Comparison of ENCODE assay signal across 8 mouse cellular contexts in the genomic region with DNA sequence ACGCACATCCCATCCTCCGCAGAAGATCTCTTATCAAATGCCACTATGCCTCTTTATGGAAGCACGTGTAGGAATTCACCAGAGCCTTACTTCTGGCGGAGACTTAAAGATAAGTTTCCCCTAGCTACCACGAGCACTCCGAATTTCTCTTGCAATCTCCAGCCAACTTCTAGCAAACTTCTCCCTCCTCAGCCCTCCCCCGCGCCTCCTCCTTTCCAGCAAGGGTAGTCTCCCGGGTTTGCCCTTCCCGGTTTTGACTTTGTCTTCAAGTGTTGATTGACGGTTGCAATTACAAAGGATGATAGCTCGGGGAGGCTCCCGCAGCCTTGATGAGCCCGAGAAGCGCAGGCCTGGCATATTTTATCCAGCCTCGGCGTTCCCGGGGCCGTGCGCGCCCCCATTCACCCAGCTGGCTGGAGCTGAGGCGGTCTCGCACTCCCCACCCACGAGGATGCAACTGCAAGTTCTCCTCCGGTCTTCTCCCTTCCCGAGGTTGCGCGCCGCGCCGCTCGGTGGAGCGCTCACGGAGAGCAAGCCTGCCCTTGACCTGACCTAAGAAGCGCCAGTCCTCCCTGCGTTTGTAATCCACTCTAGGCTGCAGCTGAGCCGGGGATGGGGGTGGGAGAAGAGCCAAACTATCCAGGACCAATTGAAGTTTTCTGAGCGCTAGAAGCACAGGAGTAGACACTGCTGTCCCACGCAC. TPM values are rescaled to one million over a fixed set of nuclear protein-coding genes. Genes with fewer than 3 reads are reported as not detected.
DNase-seq lines count a peak whose midpoint lies in the region; ATAC-seq lines count a peak whose summit lies in the region.

No protein-coding gene starts in this region.

- H3K4me3 ChIP-seq in megakaryocyte, embryonic 14.5 days (replicated peaks), result peak overlapping the region; percentile 75
- peak overlapping the region; percentile 34 for H3K4me3 ChIP-seq in embryonic facial prominence, embryonic 12.5 days
- H3K4me3 ChIP-seq in hindbrain, embryonic 14.5 days (replicated peaks; ENCODE audit: low read length), result peak overlapping the region; percentile 22
- H3K4me3 ChIP-seq in midbrain, embryonic 10.5 days, result peak overlapping the region; percentile 57

- DNase-seq in hindbrain, embryonic 14.5 days (ENCODE audit: low spot score), result no peak
- peak; percentile 73 for DNase-seq in midbrain, embryonic 10.5 days (ENCODE audit: low spot score)
- no peak for DNase-seq in cerebellum, postnatal 36 days
- DNase-seq in right cerebral cortex, postnatal 36 days (ENCODE audit: low spot score in 2 of 2), result no peak

- H3K9me3 ChIP-seq in megakaryocyte, embryonic 14.5 days, result peaks cover 9% of the 10 kb centered on the region; the same call in 1 of the 2 replicates
- H3K9me3 ChIP-seq in embryonic facial prominence, embryonic 12.5 days, result no peaks in the 10 kb centered on the region
- no peaks in the 10 kb centered on the region for H3K9me3 ChIP-seq in hindbrain, embryonic 14.5 days (ENCODE audit: control insufficient read depth, low read length)
- H3K9me3 ChIP-seq in midbrain, embryonic 10.5 days (replicated peaks), result 0 out of 2 replicates have a peak, but pooled peaks cover 4% of the 10 kb centered on the region

- no peak for ATAC-seq in megakaryocyte, adult 5-6 weeks (ENCODE audit: poor library complexity, severe bottlenecking)
- no peak for ATAC-seq in embryonic facial prominence, embryonic 12.5 days (ENCODE audit: insufficient number of reproducible peaks, insufficient read depth, low FRiP score, low TSS enrichment)
- ATAC-seq in hindbrain, embryonic 14.5 days (ENCODE audit: low FRiP score), result no peak
- ATAC-seq in monocyte, adult 5-6 weeks (replicated peaks; ENCODE audit: insufficient number of reproducible peaks, low FRiP score, low TSS enrichment, poor library complexity, severe bottlenecking), result no peak

- no peaks in the 10 kb centered on the region for H3K36me3 ChIP-seq in megakaryocyte, embryonic 14.5 days (replicated peaks; ENCODE audit: low read length)
- no peaks in the 10 kb centered on the region for H3K36me3 ChIP-seq in embryonic facial prominence, embryonic 12.5 days
- no peaks in the 10 kb centered on the region for H3K36me3 ChIP-seq in hindbrain, embryonic 14.5 days (replicated peaks; ENCODE audit: control insufficient read depth, insufficient read depth)
- H3K36me3 ChIP-seq in midbrain, embryonic 10.5 days, result no peaks in the 10 kb centered on the region

- 0 out of 2 replicates have a peak overlapping the region, but pooled peaks have one; percentile 36 for H3K27ac ChIP-seq in embryonic facial prominence, embryonic 12.5 days
- no peak overlapping the region for H3K27ac ChIP-seq in hindbrain, embryonic 14.5 days
- no peak overlapping the region; the same call in 1 of the 2 replicates for H3K27ac ChIP-seq in midbrain, embryonic 10.5 days (replicated peaks)

- H3K4me1 ChIP-seq in megakaryocyte, embryonic 14.5 days, result peaks cover 25% of the 10 kb centered on the region
- peaks cover 22% of the 10 kb centered on the region for H3K4me1 ChIP-seq in embryonic facial prominence, embryonic 12.5 days
- H3K4me1 ChIP-seq in hindbrain, embryonic 14.5 days (replicated peaks; ENCODE audit: control insufficient read depth, insufficient read depth, low read length), result peaks cover 17% of the 10 kb centered on the region; the same call in 1 of the 2 replicates
- H3K4me1 ChIP-seq in midbrain, embryonic 10.5 days, result peaks cover 47% of the 10 kb centered on the region

- H3K9ac ChIP-seq in embryonic facial prominence, embryonic 12.5 days, result peak overlapping the region; percentile 27; the same call in 1 of the 2 replicates
- no peak overlapping the region for H3K9ac ChIP-seq in hindbrain, embryonic 14.5 days

- peaks cover 94% of the 10 kb centered on the region for H3K27me3 ChIP-seq in megakaryocyte, embryonic 14.5 days (replicated peaks)
- peaks cover 81% of the 10 kb centered on the region for H3K27me3 ChIP-seq in embryonic facial prominence, embryonic 12.5 days
- H3K27me3 ChIP-seq in hindbrain, embryonic 14.5 days (ENCODE audit: control insufficient read depth, insufficient read depth, low read length), result peaks cover 100% of the 10 kb centered on the region
- peaks cover 100% of the 10 kb centered on the region for H3K27me3 ChIP-seq in midbrain, embryonic 10.5 days (ENCODE audit: low read depth, poor library complexity, severe bottlenecking)

- WGBS in embryonic facial prominence, embryonic 12.5 days, result under 1% methylated on average over 39 of the region's 39 CpGs
- under 1% methylated on average over 39 of the region's 39 CpGs for WGBS in hindbrain, embryonic 14.5 days
- WGBS in midbrain, embryonic 10.5 days, result 0% methylated on average over 39 of the region's 39 CpGs

- H3K4me2 ChIP-seq in embryonic facial prominence, embryonic 12.5 days (replicated peaks), result peak overlapping the region; percentile 57
- H3K4me2 ChIP-seq in hindbrain, embryonic 14.5 days (replicated peaks), result peak overlapping the region; percentile 44

RNA-seq across cellular contexts. Expression of a gene that starts 7.5 kb away (rescaled TPM):
- polyA plus RNA-seq in megakaryocyte, embryonic 14.5 days (2012; ENCODE audit: insufficient read depth, low replicate concordance), result 0.79 TPM in 1 of 2 replicates, not detected in the other
- not detected in 2 replicates for total RNA-seq in megakaryocyte, adult 5-6 weeks (2015)
- not detected in 2 replicates for total RNA-seq in megakaryocyte, adult 5-6 weeks (2017)
- polyA plus RNA-seq in embryonic facial prominence, embryonic 12.5 days (2016; fragmentation: Nextera tagmentation; extraction: Ambion mirVana), result 3.0 and 6.8 TPM in 2 replicates
- polyA plus RNA-seq in hindbrain, embryonic 14.5 days (2014; fragmentation: Nextera tagmentation; extraction: Ambion mirVana), result 1.0 and 1.3 TPM in 2 replicates
- polyA plus RNA-seq in midbrain, embryonic 10.5 days (2016; fragmentation: Nextera tagmentation; extraction: Ambion mirVana), result 0.20 and 0.27 TPM in 2 replicates
- total RNA-seq in monocyte, adult 5-6 weeks (2017), result not detected in 3 replicates

Comparison
In these comparisons a context has a peak if more than half of its experiments do, and no peak if none do; other contexts are left out.
1. H3K4me3 ChIP-seq: peak in every context shown above with its lines; median percentile 75 in megakaryocyte, embryonic 14.5 days; 57 in midbrain, embryonic 10.5 days; 34 in embryonic facial prominence, embryonic 12.5 days; 22 in hindbrain, embryonic 14.5 days.